Mouse (Mus musculus): ENCODE measurements around the gene Ptch1. TPM values are rescaled to one million over a fixed set of nuclear protein-coding genes. Genes with fewer than 3 reads are reported as not detected.

The Ptch1 gene
- 25.6 and 27.4 TPM in 2 replicates for polyA plus RNA-seq (2014; fragmentation: Nextera tagmentation; extraction: Ambion mirVana)

DNA sequence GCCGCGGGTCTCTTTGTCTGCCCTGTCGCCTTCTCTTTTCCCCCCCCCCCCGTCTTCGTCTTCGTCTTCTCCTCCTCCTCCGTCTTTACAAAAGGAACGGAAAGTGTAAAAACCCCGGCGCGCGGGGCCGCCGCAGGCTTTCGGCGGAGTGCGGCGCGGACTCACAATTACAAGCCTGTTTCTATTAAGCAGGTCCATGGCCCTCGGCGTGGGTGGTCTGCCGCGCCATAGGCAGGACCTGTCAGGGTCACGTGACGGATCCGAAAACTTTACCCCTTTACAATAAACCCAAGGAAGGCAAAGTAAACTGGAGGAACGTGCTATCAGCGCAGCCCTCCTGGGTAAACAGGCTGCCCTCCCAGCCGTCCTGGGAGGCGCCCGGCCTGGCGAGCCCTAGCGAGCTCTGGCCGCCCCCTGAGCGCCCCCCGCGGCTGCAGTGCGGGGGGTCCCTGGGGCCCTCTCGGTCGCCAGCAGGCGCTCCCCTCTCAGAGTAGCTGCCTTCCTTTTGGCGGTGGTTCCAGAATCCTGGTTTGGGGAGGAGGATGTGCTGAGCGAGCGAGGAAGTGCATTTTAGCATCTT is at the start of gene Ptch1:
Gene Ptch1 (minus strand): TSS at position 343 of the 580 bp plus-strand sequence.
- Histone ChIP-seq H3K9me3 (ENCODE audit: control insufficient read depth, low read length) (no peaks in the 10 kb centered on the region), H3K9ac (ENCODE audit: low read length) (peak within 1 kb of the TSS; percentile 91), H3K4me1 (ENCODE audit: control insufficient read depth, insufficient read depth, low read length) (peaks cover 32% of the 10 kb centered on the region), H3K27ac (replicated peaks; ENCODE audit: low read depth, low read length) (peak within 1 kb of the TSS; percentile 94), H3K4me3 (ENCODE audit: low read depth, low read length) (peak within 1 kb of the TSS; percentile 79), H3K4me2 (ENCODE audit: low read depth, severe bottlenecking) (peak within 1 kb of the TSS; percentile 94), H3K36me3 (ENCODE audit: control insufficient read depth, insufficient read depth, low read length) (no peaks in the 10 kb centered on the region), H3K27me3 (ENCODE audit: control insufficient read depth, insufficient read depth, low read length) (peaks cover 20% of the 10 kb centered on the region)
- DNase-seq (ENCODE audit: low spot score) = peak; percentile 89
- peak; percentile 64 for ATAC-seq (ENCODE audit: insufficient number of reproducible peaks, low FRiP score, low TSS enrichment, low read depth)
- under 1% methylated on average over 43 of the region's 44 CpGs for WGBS

DNA sequence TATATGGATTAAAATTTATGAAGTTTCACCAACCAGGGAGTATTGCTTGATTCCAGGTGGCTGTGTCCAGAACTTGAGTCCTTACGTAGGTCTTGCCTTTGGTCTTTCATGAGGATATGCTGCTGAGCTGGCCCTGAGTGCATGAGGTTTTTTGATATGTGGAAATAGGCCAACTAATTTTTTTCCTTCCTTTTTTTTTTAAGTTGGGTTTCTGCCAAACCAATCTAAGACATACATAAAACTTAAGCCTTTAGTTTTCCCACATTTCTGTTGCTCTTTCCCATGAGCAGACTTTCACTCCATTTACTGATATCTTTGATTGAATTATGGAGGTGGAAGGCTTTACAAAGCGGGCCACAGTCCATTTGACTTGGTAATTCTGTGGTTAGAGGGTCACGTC is 47.9 kb upstream of the Ptch1 start:
- H3K27me3 ChIP-seq (ENCODE audit: control insufficient read depth, insufficient read depth, low read length) = no peaks in the 10 kb centered on the region
- no peak overlapping the region for H3K4me3 ChIP-seq (ENCODE audit: low read depth, low read length)
- H3K4me1 ChIP-seq (ENCODE audit: control insufficient read depth, insufficient read depth, low read length) = no peaks in the 10 kb centered on the region
- ATAC-seq (ENCODE audit: insufficient number of reproducible peaks, low FRiP score, low TSS enrichment, low read depth) = no peak
- DNase-seq (ENCODE audit: low spot score) = no peak
- H3K9ac ChIP-seq (ENCODE audit: low read length) = no peak overlapping the region
- 71% methylated on average over 3 of the region's 3 CpGs for WGBS
- H3K4me2 ChIP-seq (ENCODE audit: low read depth, severe bottlenecking) = no peak overlapping the region
- no peaks in the 10 kb centered on the region for H3K9me3 ChIP-seq (ENCODE audit: control insufficient read depth, low read length)
- H3K27ac ChIP-seq (replicated peaks; ENCODE audit: low read depth, low read length) = no peak overlapping the region
- no peaks in the 10 kb centered on the region for H3K36me3 ChIP-seq (ENCODE audit: control insufficient read depth, insufficient read depth, low read length)

DNA sequence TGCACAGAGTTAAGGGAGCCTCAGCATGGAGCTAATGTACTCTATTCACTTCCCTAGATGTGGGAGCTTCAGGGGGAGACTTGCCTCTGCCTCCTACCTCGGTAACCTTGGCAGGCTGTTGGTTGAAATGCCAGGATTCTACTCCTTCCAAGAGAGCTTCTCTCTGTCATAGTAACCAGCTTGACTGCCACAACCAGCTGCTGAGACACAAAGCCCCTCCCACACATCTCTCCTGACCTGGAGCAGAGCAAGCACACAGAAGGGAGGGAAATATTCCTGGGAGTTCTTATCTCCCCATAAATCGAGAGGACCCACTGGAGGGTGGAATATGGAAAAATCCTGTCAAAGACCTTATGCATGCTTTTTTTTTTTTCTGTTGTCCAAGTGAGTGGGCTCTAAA is 39.8 kb upstream of the Ptch1 start:
- H3K4me2 ChIP-seq (ENCODE audit: low read depth, severe bottlenecking) = no peak overlapping the region
- ATAC-seq (ENCODE audit: insufficient number of reproducible peaks, low FRiP score, low TSS enrichment, low read depth) = no peak
- no peaks in the 10 kb centered on the region for H3K36me3 ChIP-seq (ENCODE audit: control insufficient read depth, insufficient read depth, low read length)
- H3K4me3 ChIP-seq (ENCODE audit: low read depth, low read length) = no peak overlapping the region
- no peak for DNase-seq (ENCODE audit: low spot score)
- H3K27me3 ChIP-seq (ENCODE audit: control insufficient read depth, insufficient read depth, low read length) = no peaks in the 10 kb centered on the region
- WGBS = 60% methylated on average over 2 of the region's 2 CpGs
- no peaks in the 10 kb centered on the region for H3K9me3 ChIP-seq (ENCODE audit: control insufficient read depth, low read length)
- H3K27ac ChIP-seq (replicated peaks; ENCODE audit: low read depth, low read length) = no peak overlapping the region; the same call in 1 of the 2 replicates
- H3K4me1 ChIP-seq (ENCODE audit: control insufficient read depth, insufficient read depth, low read length) = peaks cover 18% of the 10 kb centered on the region
- no peak overlapping the region for H3K9ac ChIP-seq (ENCODE audit: low read length)

DNA sequence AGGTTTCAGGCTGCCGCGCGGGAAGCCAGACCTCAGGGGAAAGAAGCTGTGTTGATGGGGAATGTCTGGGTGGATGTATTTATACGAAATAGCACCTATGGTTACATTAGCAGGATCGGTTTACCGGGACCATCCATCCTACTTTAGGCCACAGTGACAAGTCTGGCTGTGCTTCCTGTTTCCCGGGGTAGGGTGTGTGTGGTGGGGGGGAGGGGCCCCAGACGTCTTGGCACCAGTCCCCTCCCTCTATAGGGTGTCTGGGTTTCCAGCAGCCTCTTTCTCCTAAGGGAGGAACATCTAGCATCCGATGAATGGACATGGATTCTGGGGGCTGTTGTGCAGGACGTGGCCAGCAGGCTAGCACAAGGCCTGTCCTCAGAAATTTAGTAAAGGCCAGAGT is 36.3 kb upstream of the Ptch1 start:
- DNase-seq (ENCODE audit: low spot score) (peak; percentile 28), ATAC-seq (ENCODE audit: insufficient number of reproducible peaks, low FRiP score, low TSS enrichment, low read depth) (peak; percentile 75)
- Histone ChIP-seq H3K36me3 (ENCODE audit: control insufficient read depth, insufficient read depth, low read length) (no peaks in the 10 kb centered on the region), H3K4me1 (ENCODE audit: control insufficient read depth, insufficient read depth, low read length) (peaks cover 18% of the 10 kb centered on the region), H3K4me3 (ENCODE audit: low read depth, low read length) (no peak overlapping the region), H3K27ac (replicated peaks; ENCODE audit: low read depth, low read length) (no peak overlapping the region), H3K9ac (ENCODE audit: low read length) (0 out of 2 replicates have a peak overlapping the region, but pooled peaks have one; percentile 43), H3K4me2 (ENCODE audit: low read depth, severe bottlenecking) (no peak overlapping the region), H3K27me3 (ENCODE audit: control insufficient read depth, insufficient read depth, low read length) (no peaks in the 10 kb centered on the region), H3K9me3 (ENCODE audit: control insufficient read depth, low read length) (no peaks in the 10 kb centered on the region)
- WGBS = 6% methylated on average over 10 of the region's 10 CpGs

DNA sequence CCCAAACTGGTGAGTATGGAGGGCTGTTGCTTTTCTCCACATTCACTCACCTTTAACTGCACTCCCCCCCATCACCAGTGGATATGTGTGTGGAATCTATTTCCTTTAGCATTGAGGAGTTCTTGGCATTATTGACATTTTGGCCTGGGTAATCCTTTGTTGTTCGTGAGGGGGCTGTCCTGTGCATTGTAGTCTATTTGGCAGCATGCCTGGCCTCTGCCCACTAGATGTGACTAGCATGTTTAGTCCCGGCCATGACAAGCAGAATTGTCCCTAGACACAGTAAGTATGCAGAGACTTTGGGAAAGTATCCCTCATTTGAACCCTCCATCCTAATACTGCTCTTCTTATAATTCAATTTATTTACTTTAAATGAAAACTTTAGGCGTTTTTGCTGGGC is 24.2 kb upstream of the Ptch1 start:
- Histone ChIP-seq H3K4me3 (ENCODE audit: low read depth, low read length) (no peak overlapping the region), H3K36me3 (ENCODE audit: control insufficient read depth, insufficient read depth, low read length) (no peaks in the 10 kb centered on the region), H3K27me3 (ENCODE audit: control insufficient read depth, insufficient read depth, low read length) (no peaks in the 10 kb centered on the region), H3K9ac (ENCODE audit: low read length) (no peak overlapping the region), H3K27ac (replicated peaks; ENCODE audit: low read depth, low read length) (no peak overlapping the region), H3K4me2 (ENCODE audit: low read depth, severe bottlenecking) (no peak overlapping the region), H3K9me3 (ENCODE audit: control insufficient read depth, low read length) (no peaks in the 10 kb centered on the region), H3K4me1 (ENCODE audit: control insufficient read depth, insufficient read depth, low read length) (no peaks in the 10 kb centered on the region)
- ATAC-seq (ENCODE audit: insufficient number of reproducible peaks, low FRiP score, low TSS enrichment, low read depth) (no peak), DNase-seq (ENCODE audit: low spot score) (no peak)
- WGBS = 78% methylated on average over 3 of the region's 3 CpGs

DNA sequence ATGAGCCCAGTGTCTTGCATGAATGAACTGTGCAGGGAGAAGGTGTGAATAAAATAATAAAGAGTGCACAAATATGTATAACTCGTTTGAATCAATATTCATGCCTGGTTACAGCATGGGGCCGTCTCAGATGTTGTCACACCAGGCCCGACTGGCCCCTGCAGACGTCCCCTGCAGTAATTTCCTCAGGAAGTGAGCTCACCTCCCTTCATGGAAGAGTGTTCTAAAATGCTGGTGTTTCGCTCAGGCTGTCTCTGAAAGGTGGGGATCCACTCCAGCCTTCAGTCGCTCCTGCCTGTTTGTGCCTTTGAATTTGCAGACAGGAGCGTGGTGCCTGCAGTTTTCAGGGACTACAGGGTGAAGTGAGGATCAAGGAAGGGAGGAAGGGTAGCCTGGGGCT is 22.5 kb upstream of the Ptch1 start:
- H3K4me1 ChIP-seq (ENCODE audit: control insufficient read depth, insufficient read depth, low read length) = no peaks in the 10 kb centered on the region
- no peak overlapping the region for H3K27ac ChIP-seq (replicated peaks; ENCODE audit: low read depth, low read length)
- H3K9ac ChIP-seq (ENCODE audit: low read length) = no peak overlapping the region
- no peaks in the 10 kb centered on the region for H3K27me3 ChIP-seq (ENCODE audit: control insufficient read depth, insufficient read depth, low read length)
- ATAC-seq (ENCODE audit: insufficient number of reproducible peaks, low FRiP score, low TSS enrichment, low read depth) (no peak), DNase-seq (ENCODE audit: low spot score) (no peak)
- 54% methylated on average over 7 of the region's 7 CpGs for WGBS
- no peaks in the 10 kb centered on the region for H3K9me3 ChIP-seq (ENCODE audit: control insufficient read depth, low read length)
- H3K4me3 ChIP-seq (ENCODE audit: low read depth, low read length) = no peak overlapping the region
- no peak overlapping the region for H3K4me2 ChIP-seq (ENCODE audit: low read depth, severe bottlenecking)
- H3K36me3 ChIP-seq (ENCODE audit: control insufficient read depth, insufficient read depth, low read length) = no peaks in the 10 kb centered on the region

DNA sequence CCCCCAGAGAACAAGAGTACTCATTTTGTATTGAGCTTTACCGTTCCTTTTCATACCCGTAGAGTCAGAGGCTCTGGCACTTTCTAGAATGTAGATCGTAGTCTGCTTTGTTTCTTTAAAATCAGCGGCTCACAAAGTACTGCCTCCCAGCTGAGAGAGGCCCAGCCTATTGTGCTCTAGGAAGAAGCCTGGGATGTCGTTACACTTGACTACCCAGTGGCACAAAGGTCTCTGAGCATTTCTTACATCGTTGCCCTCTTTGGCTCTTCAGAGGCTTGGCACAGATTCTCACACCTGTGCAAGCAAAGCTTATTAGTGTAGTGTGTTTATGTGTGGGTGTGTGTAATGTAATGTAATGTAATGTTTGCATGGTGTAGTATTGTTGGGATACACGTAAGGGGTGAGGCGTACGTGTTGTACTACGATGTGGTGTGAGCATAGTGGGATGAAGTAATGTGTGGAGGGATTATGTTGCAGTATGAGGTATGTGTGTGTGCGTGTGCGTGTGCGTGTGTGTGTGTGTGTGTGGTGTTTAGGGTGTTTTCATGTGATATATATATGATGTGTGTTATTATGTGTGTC is 20.2 kb upstream of the Ptch1 start:
- no peaks in the 10 kb centered on the region for H3K4me1 ChIP-seq (ENCODE audit: control insufficient read depth, insufficient read depth, low read length)
- no peak overlapping the region for H3K9ac ChIP-seq (ENCODE audit: low read length)
- no peak overlapping the region for H3K4me2 ChIP-seq (ENCODE audit: low read depth, severe bottlenecking)
- H3K4me3 ChIP-seq (ENCODE audit: low read depth, low read length) = no peak overlapping the region
- DNase-seq (ENCODE audit: low spot score) (no peak), ATAC-seq (ENCODE audit: insufficient number of reproducible peaks, low FRiP score, low TSS enrichment, low read depth) (no peak)
- no peaks in the 10 kb centered on the region for H3K9me3 ChIP-seq (ENCODE audit: control insufficient read depth, low read length)
- H3K27me3 ChIP-seq (ENCODE audit: control insufficient read depth, insufficient read depth, low read length) = no peaks in the 10 kb centered on the region
- WGBS = 85% methylated on average over 13 of the region's 13 CpGs
- H3K36me3 ChIP-seq (ENCODE audit: control insufficient read depth, insufficient read depth, low read length) = no peaks in the 10 kb centered on the region
- no peak overlapping the region for H3K27ac ChIP-seq (replicated peaks; ENCODE audit: low read depth, low read length)

DNA sequence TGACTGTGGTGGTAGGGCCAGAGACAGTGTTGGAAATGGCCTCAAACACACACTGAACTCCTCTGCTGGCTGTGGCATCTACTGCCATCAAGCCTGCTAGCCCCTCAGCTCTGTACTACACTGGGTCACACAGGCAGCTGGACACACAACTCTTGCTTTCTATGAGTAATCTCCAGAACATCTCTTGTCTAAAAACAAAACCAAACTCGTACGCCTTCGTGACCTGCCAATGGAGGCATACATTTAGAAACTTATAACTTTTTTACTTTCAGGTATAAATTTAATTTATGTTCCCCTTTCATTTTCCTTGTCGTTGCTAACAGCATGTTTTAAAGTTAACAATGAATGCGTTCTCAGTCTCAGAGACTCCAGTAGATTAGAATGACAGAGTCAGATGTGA is 19.4 kb upstream of the Ptch1 start:
- no peak for DNase-seq (ENCODE audit: low spot score)
- no peaks in the 10 kb centered on the region for H3K9me3 ChIP-seq (ENCODE audit: control insufficient read depth, low read length)
- no peaks in the 10 kb centered on the region for H3K4me1 ChIP-seq (ENCODE audit: control insufficient read depth, insufficient read depth, low read length)
- H3K4me3 ChIP-seq (ENCODE audit: low read depth, low read length) = no peak overlapping the region
- no peaks in the 10 kb centered on the region for H3K27me3 ChIP-seq (ENCODE audit: control insufficient read depth, insufficient read depth, low read length)
- H3K4me2 ChIP-seq (ENCODE audit: low read depth, severe bottlenecking) = no peak overlapping the region
- no peaks in the 10 kb centered on the region for H3K36me3 ChIP-seq (ENCODE audit: control insufficient read depth, insufficient read depth, low read length)
- H3K27ac ChIP-seq (replicated peaks; ENCODE audit: low read depth, low read length) = no peak overlapping the region
- H3K9ac ChIP-seq (ENCODE audit: low read length) = no peak overlapping the region
- WGBS = 86% methylated on average over 5 of the region's 5 CpGs
- ATAC-seq (ENCODE audit: insufficient number of reproducible peaks, low FRiP score, low TSS enrichment, low read depth) = no peak

DNA sequence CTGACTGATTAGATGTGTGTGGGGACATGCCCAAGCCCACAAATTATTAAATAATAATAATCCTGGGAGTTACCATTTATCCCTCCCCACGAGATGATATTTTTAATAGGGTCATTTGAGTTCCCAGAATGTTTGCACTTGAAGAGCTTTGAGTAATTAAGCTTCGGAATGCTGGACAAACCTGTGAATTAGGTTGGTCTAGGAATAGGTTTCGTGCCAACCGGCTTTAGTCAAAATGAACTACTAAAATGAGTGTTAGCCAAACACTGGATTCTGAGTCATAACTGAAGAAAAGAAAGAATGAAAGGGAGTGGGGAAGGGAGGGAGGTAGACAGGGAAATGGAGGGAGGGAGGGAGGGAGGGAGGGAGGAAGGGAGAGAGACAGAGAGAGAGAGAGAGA is 1.2 kb upstream of the Ptch1 start:
- Histone ChIP-seq H3K27me3 (ENCODE audit: control insufficient read depth, insufficient read depth, low read length) (peaks cover 17% of the 10 kb centered on the region), H3K9me3 (ENCODE audit: control insufficient read depth, low read length) (no peaks in the 10 kb centered on the region), H3K4me2 (ENCODE audit: low read depth, severe bottlenecking) (no peak overlapping the region), H3K4me3 (ENCODE audit: low read depth, low read length) (no peak overlapping the region), H3K9ac (ENCODE audit: low read length) (no peak overlapping the region), H3K36me3 (ENCODE audit: control insufficient read depth, insufficient read depth, low read length) (no peaks in the 10 kb centered on the region), H3K4me1 (ENCODE audit: control insufficient read depth, insufficient read depth, low read length) (peaks cover 23% of the 10 kb centered on the region), H3K27ac (replicated peaks; ENCODE audit: low read depth, low read length) (no peak overlapping the region)
- DNase-seq (ENCODE audit: low spot score) (no peak), ATAC-seq (ENCODE audit: insufficient number of reproducible peaks, low FRiP score, low TSS enrichment, low read depth) (no peak)
- 57% methylated on average over 4 of the region's 4 CpGs for WGBS

All from limb, embryonic 11.5 days (tissue).